Mouse (Mus musculus): ENCODE measurements around the gene Cdkl3.

Cdkl3 gene

GRCm38 (mm10) chr11:52018217-52018616, 14.2 kb downstream of the Cdkl3 start:
- DNase-seq, result no peak

DNA sequence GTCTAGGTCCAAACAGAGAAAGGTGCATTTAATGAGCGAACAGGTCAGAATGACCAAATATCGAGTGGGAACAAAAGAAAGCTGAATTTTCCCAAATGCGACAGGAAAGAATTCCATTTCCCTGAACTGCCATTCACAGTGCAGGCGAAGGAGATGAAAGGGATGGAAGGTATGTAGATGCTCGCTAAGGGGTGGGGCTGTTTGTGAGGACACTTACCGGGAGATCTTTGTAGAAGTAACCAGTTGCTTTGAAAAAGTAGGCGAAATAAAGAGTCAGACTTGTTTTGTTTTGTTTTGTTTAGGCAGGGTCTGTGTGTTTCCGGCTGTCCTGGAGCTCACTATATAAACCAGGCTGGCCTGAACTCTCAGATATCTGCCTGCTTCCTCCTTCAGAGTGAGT, 28.3 kb downstream of the Cdkl3 start:
- DNase-seq, result no peak

GRCm38 (mm10) chr11:52033953-52034352, 29.9 kb downstream of the Cdkl3 start:
- DNase-seq, result no peak

GRCm38 (mm10) chr11:52035905-52036304, 31.9 kb downstream of the Cdkl3 start:
- DNase-seq, result no peak

DNA sequence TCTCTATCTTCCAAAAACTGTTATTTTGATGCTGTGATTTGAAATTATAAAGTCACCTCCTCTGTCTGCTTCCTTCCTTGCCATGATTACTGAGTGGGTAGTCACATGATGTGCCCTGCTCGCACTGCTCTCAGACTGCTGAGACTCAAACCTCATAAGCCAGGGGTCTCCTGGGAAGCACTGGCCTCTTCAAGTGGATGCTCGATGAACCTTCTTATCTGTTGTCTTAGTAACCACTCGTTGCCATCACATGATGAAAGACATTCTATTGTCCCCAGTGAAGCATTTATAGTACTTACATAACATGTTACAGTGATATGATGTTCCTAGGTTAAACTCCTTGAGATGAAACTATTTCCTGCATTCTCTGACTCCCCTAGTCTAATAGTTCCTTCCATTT, 33.6 kb downstream of the Cdkl3 start:
- DNase-seq, result no peak

- DNase-seq, result no peak
Observed at GRCm38 (mm10) chr11:52043224-52043623, 39.2 kb downstream of the Cdkl3 start.

- no peak for DNase-seq
Observed at GRCm38 (mm10) chr11:52044156-52044555, 40.1 kb downstream of the Cdkl3 start.

GRCm38 (mm10) chr11:52046446-52047165, 42.6 kb downstream of the Cdkl3 start:
- peak; percentile 13 for DNase-seq

DNA sequence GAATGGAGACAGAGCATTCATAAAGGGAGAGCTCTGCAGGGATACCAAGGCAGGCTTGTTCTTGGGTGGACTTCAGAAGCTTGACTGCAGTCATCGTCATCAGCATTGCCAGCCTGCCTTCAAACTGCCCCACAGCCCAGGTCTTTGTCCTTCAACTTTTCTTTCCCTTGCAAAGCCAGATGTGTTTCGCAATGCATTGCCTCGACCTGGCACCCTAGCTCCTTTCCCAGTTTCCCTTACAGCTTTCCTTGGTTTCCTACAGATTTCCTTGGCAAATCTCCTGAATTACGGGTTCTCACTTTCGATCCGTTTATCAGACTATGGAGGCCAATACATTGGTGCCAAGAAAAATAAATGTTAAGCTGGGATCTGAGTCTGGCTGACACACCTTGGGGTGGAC, 49.4 kb downstream of the Cdkl3 start:
- DNase-seq, result no peak

GRCm38 (mm10) chr11:52054728-52055127, 50.7 kb downstream of the Cdkl3 start:
- DNase-seq, result no peak

DNA sequence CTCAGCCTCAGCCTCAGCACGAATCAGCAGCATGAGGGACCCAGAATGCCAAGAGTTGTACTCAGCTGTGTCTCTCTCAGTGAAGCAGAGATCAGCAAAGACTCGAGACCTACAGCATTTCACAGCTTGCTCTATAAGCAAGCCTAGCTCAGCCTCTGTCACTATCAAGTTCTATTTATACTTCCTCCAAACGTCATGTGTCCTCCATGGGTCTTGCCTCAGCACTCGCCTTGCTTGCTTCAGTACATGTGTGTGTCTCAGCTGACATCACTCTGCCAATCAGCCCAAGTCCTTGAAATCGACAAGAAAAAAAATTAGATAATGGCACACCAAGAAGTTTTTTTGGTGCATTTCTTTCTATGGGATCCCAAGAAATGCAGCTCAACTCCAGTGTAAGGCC, 52.2 kb downstream of the Cdkl3 start:
- no peak for DNase-seq

DNA sequence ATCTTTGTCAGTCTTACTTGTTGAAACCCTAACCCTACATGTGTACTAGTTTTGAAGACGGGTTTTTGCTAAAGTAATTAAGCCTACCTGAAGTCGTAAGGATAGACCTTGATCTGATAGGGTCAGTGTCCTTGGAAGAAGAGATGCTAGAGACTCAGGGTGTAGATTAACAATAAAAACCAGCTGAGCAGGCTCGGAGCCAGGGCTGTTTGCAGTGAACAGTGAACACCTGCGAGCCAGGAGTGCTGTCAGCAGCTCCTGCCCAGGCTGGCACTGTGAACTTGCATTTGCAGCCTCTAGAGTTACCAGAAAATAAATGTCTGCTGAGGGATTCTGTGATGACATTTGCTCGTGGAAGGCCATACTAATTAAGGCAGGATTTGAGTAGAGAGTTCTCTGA, 55.0 kb downstream of the Cdkl3 start:
- no peak for DNase-seq

DNA sequence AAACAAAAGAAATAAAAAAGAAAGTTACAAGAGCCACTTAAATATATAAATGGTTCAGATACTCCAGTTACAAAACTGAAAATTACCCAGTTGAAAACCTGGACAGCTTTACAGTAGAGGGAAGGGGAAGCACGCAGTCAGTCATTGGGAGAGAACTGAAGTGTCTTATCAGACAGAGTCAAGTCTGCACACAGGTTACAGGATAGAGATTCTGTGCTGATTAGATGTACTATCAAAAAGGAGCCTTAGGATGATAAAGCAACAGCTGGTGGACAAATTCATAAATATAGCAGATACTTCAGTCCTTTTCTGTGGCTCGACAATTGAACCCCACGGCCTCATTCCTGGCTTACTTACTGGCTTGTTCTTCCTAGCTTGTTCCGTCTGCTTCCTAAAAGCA, 56.3 kb downstream of the Cdkl3 start:
- DNase-seq, result no peak

DNA sequence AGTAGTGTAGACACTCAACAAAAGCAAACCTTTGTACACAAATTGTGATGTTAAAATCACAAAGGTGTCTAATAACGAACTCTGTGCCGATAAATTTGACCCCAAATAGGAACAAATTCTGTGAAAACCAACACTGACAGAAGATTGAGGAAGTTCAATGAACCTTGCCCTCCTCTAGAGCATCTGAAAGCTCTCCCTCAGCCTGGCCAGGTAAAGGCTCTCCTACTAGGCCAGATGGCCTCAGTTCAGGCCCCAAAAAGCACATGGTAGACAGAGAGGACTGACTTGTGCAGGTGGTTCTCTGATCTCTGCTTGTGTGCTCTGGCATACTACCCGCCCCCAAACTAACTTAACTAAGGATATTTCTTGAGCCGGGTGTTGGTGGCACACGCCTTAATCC, 58.4 kb downstream of the Cdkl3 start:
- no peak for DNase-seq

- no peak for DNase-seq
Observed at GRCm38 (mm10) chr11:52064398-52064797, 60.4 kb downstream of the Cdkl3 start.

DNA sequence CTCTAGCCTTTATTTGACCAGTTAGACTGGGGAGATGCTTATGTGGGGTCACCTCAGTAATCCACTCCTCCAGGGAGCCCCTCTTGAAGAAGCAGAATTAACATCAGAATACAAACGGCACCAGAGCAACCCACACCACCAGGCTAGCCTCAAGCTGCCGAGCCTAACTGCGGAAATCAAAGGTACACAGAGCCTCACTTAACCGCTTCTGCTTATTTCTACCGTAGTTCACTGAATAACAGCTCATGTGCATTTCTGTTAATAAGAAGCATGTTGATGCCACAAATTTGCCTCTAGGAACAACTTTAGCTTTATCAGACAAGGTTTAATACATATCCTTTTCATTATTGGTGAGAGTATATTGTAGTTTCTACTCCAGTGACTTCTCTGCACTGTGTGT, 61.8 kb downstream of the Cdkl3 start:
- DNase-seq, result no peak

- DNase-seq, result no peak
Observed at GRCm38 (mm10) chr11:52071768-52072167, 67.7 kb downstream of the Cdkl3 start.

GRCm38 (mm10) chr11:52073528-52074170, 69.6 kb downstream of the Cdkl3 start:
- no peak for DNase-seq

DNA sequence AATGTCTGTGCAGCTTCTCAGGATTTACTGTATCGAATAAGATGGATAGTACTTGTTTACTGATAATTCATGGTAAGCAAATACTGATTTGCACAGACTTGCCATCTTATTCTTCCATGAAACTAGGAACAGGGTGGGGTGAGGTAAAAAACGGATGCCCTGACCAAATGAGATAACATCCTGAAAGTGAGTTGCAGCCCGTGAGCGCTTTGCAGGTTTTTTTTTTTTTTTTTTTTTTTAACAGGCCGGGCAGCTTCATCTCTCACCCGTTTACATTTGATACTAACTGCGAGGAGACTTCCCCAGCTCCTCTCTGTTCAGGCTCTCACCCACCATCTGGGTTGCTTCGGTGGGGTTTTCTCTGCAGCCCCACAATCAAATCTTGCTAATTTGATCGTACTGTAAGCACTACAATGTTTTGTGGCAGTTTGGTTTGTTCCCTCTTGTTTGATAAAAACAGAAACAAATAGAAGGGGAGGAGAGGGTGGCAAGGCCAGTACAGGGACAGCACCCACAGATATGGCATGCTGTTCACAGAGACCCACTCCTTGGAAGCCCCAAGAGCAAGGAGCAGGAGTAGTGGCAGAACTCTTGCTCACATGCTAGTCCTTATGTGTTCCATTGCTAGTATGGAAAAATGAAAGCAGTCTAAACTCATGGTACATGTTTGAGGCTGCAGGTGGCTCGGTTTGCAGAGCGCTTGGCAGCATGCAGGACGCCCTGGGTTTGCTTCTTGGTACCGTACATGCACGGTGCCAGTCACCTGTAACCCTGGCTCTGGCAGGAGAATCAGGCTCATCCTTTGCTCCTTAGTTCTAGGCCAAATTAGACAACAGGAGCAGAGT, 70.8 kb downstream of the Cdkl3 start:
- DNase-seq, result no peak

DNA sequence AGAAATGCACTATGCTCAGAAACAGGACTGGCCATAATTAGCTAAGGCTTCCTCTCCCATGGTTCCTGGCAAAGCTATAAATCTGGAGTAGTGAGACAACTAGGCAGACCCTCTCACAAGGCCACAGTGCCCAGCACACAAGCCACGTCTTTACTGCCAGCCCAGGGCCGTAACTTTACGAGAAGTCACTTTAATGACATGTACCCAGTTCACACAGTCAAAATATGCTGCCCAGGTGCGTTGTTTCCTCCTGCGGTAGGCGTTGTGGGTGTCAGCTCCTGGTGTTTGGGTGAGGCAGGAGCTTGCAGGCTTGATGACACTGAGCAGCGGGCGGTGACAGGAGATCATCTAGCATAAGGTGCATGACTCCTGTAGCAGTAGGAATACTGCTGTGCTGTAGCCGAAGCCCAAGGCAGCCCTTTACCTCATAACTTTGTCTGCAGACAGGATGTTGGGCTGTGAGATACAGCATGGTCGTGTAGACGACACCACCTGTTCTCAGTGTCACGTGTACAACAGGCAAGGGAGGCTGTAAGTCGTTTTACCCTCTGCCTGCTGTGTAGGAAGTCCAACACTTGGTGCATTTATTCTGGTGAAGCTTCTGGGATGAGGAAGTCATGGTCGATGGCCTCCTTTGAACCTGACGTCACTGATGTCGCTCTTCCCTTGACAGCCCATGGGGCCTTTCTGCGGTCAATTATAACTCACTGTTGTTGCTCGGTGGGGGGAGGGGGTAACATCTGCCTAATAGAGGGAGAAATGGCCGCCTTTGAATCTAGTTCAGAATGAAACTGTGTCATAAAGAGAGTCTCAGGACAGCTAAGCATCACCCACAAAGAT, 72.0 kb downstream of the Cdkl3 start:
- DNase-seq, result no peak

DNA sequence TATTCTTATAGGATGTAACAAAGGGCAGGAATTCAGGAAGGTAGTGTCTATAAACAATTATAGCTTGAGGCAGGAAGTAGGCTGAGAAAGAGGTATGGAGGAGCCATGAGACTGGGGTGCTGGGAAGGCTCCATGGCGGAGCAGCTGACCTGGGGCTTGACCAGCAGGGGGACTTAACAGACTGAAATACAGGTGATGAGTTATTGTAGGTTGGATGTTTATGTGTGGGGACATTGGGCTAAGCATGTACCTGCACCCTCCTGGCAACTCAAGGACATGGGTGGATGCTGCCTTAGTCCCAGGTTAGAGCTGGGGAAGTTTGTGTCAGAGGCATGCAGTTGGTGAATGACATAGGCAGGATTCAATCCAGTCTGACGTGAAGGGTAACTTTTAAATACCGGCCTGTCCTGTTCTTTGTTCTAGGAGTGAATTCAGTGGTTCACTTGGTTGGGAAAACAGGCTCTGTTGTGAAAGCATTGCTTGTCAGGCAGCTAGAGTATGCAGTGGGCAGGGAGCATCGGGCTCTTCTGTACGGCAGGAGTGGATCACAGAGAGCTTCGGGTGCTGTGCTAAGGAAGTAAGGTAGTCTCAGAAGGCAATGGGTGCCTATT, 72.8 kb downstream of the Cdkl3 start:
- no peak for DNase-seq

DNA sequence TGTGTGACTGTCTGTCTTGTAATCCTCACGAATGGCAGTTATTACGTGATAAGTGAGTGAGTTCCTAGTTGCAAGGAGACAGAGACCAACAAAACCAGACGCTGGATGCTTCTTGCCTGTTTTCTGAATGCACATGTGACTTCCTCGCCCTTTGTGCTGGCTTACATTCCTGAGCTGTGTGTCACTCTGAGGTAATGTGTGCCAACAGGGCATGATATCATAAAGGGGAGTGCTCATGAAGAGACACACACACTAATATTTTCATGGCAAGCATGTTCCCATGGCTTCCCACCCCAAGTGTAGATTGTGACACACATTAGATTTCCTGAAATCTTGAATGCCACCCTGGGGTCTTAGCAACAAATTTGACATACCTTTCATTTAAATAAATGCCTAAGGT, 73.9 kb downstream of the Cdkl3 start:
- DNase-seq, result no peak

GRCm38 (mm10) chr11:52079978-52080377, 76.0 kb downstream of the Cdkl3 start:
- peak; percentile 63 for DNase-seq

Measured in embryo, embryonic 11 days (tissue).